Mouse (Mus musculus) cerebellum, adult 2 months (tissue): ENCODE measurements at regions not wholly inside any gene's neighbourhood (a gene's known extent, or its start where the extent isn't known, plus 50 kb on each side); places are given as distances from the start of the nearest gene placed in this dataset.

Experiments
- DNase-seq, 2 experiments: peaks; one replicate each; pipeline ENCODE4 v3.0.0; 2021
- H3K27ac ChIP-seq: fragments of 200-500 bp; 2 replicates; pipeline ENCODE4 v1.5.1; 2012; ENCODE audit warnings: low read length, control low read depth, inconsistent platforms; ENCODE audit not compliant: insufficient read depth
- H3K27me3 ChIP-seq: fragments of 200-500 bp; 2 replicates; pipeline ENCODE4 v1.6.1; 2012; ENCODE audit warnings: inconsistent platforms, mild to moderate bottlenecking, low read length, moderate library complexity; ENCODE audit not compliant: control insufficient read depth, insufficient read depth
- H3K4me1 ChIP-seq: fragments of 200-500 bp; 2 replicates; pipeline ENCODE4 v1.6.1; 2011; ENCODE audit warnings: low read length; ENCODE audit not compliant: control insufficient read depth, insufficient read depth
- H3K4me3 ChIP-seq: fragments of 200-500 bp; replicated peaks from 2 replicates; pipeline ENCODE3; 2011; ENCODE audit warnings: mild to moderate bottlenecking, low read depth, low read length, control low read depth; ENCODE audit not compliant: insufficient read depth
- CTCF ChIP-seq: fragments of 200-500 bp; IDR thresholded peaks from 2 replicates; pipeline ENCODE4 v1.5.1; 2011; ENCODE audit warnings: low read depth, mild to moderate bottlenecking, control low read depth, low read length, moderate library complexity, borderline replicate concordance; ENCODE audit not compliant: insufficient read depth
- POLR2A ChIP-seq: fragments of 200-500 bp; IDR thresholded peaks from 2 replicates; pipeline ENCODE4 v1.6.1; 2011; ENCODE audit warnings: low read length, control low read depth, borderline replicate concordance; ENCODE audit not compliant: insufficient read depth
- WGBS: fragments of 180-500 bp; shearing (Covaris S2); methylation state at CpG from one replicate; pipeline ENCODE4 v1.1.7; 2018; 5-methylcytosine and 5-hydroxymethylcytosine counted together

- H3K4me3 ChIP-seq, result no peak overlapping the region
- WGBS, result 93% methylated on average over 5 of the region's 5 CpGs
- H3K27ac ChIP-seq, result no peak overlapping the region
- H3K4me1 ChIP-seq, result no peaks in the 10 kb centered on the region
- TF ChIP-seq CTCF (no peak), POLR2A (no peak)
- H3K27me3 ChIP-seq, result no peaks in the 10 kb centered on the region; the same call in 1 of the 2 replicates
- DNase-seq, result no peak
Observed at GRCm38 (mm10) chr8:78913823-78914222, 92.9 kb upstream of the Lsm6 start.

GRCm38 (mm10) chr8:78930610-78931397, 97.4 kb upstream of the Zfp827 start:
- Histone ChIP-seq H3K27me3 (no peaks in the 10 kb centered on the region), H3K4me3 (no peak overlapping the region), H3K4me1 (no peaks in the 10 kb centered on the region), H3K27ac (no peak overlapping the region)
- no peak for TF ChIP-seq POLR2A
- no peak for TF ChIP-seq CTCF
- DNase-seq, result no peak
- WGBS, result 88% methylated on average over 9 of the region's 9 CpGs

GRCm38 (mm10) chr8:78932069-78932468, 96.2 kb upstream of the Zfp827 start:
- H3K4me1 ChIP-seq, result no peaks in the 10 kb centered on the region
- DNase-seq, result no peak
- TF ChIP-seq CTCF, result no peak
- TF ChIP-seq POLR2A, result no peak
- H3K27me3 ChIP-seq, result no peaks in the 10 kb centered on the region
- WGBS, result 70% methylated on average over 6 of the region's 6 CpGs
- no peak overlapping the region for H3K4me3 ChIP-seq
- no peak overlapping the region for H3K27ac ChIP-seq

GRCm38 (mm10) chr8:78940049-78940448, 88.2 kb upstream of the Zfp827 start:
- no peak overlapping the region for H3K27ac ChIP-seq
- DNase-seq, result no peak
- 66% methylated on average over 2 of the region's 2 CpGs for WGBS
- no peak overlapping the region for H3K4me3 ChIP-seq
- H3K27me3 ChIP-seq, result no peaks in the 10 kb centered on the region
- H3K4me1 ChIP-seq, result no peaks in the 10 kb centered on the region
- TF ChIP-seq POLR2A (no peak), CTCF (no peak)

GRCm38 (mm10) chr8:78941558-78941957, 86.7 kb upstream of the Zfp827 start:
- Histone ChIP-seq H3K4me3 (no peak overlapping the region), H3K27me3 (no peaks in the 10 kb centered on the region), H3K27ac (no peak overlapping the region), H3K4me1 (no peaks in the 10 kb centered on the region)
- no peak for DNase-seq
- WGBS, result 92% methylated on average over 4 of the region's 4 CpGs
- TF ChIP-seq CTCF (no peak), POLR2A (no peak)

GRCm38 (mm10) chr8:78944367-78944766, 83.9 kb upstream of the Zfp827 start:
- no peak overlapping the region for H3K27ac ChIP-seq
- H3K4me3 ChIP-seq, result no peak overlapping the region
- H3K27me3 ChIP-seq, result no peaks in the 10 kb centered on the region
- no peak for TF ChIP-seq POLR2A
- TF ChIP-seq CTCF, result no peak
- WGBS, result 92% methylated on average over 1 of the region's 1 CpGs
- DNase-seq, result no peak
- H3K4me1 ChIP-seq, result no peaks in the 10 kb centered on the region

GRCm38 (mm10) chr8:78945607-78946006, 82.6 kb upstream of the Zfp827 start:
- no peak for DNase-seq
- 44% methylated on average over 1 of the region's 1 CpGs for WGBS
- TF ChIP-seq POLR2A, result no peak
- no peak for TF ChIP-seq CTCF

GRCm38 (mm10) chr8:78946085-78946484, 82.2 kb upstream of the Zfp827 start:
- DNase-seq, result no peak
- Histone ChIP-seq H3K27ac (no peak overlapping the region), H3K4me3 (no peak overlapping the region), H3K4me1 (no peaks in the 10 kb centered on the region), H3K27me3 (no peaks in the 10 kb centered on the region)
- TF ChIP-seq POLR2A (no peak), CTCF (no peak)
- WGBS, result 91% methylated on average over 2 of the region's 2 CpGs

More at GRCm38 (mm10) chr8:78945607-78946006, 82.6 kb upstream of the Zfp827 start:
- H3K27ac ChIP-seq, result no peak overlapping the region
- no peak overlapping the region for H3K4me3 ChIP-seq
- H3K4me1 ChIP-seq, result no peaks in the 10 kb centered on the region
- no peaks in the 10 kb centered on the region for H3K27me3 ChIP-seq
